Mouse (Mus musculus): ENCODE data around the gene Stac3. TPM values are rescaled to one million over a fixed set of nuclear protein-coding genes. Genes with fewer than 3 reads are reported as not detected.

The Stac3 gene
- total RNA-seq, 2 experiments from 2014 or later, result 3.5 to 5.3 TPM

Other genes with a start within 250 kb of the Stac3 start
- 100 to 1,000 TPM; 360 to 377 TPM for gene Kif5a, start 238.3 kb upstream of the Stac3 start, total RNA-seq (2021)
- 100 to 1,000 TPM; 312 to 315 TPM for gene Dctn2, start 235.3 kb upstream of the Stac3 start, total RNA-seq (2021)
- 10 to 100 TPM; 44.8 to 58.7 TPM for gene Mbd6, start 212.7 kb upstream of the Stac3 start, total RNA-seq (2021)
- 10 to 100 TPM; 53.9 to 57.7 TPM for gene Mars, start 189.9 kb upstream of the Stac3 start, total RNA-seq (2021)
- gene Arhgap9, start 179.7 kb upstream of the Stac3 start, total RNA-seq (2021), result 1 to 10 TPM; 1.1 to 1.2 TPM
- 1 to 10 TPM; 1.7 to 3.1 TPM for gene Gli1, start 159.7 kb upstream of the Stac3 start, total RNA-seq (2021)
- gene Inhbe, start 147.3 kb upstream of the Stac3 start, total RNA-seq (2021), result not detected
- not detected for gene Inhbc, start 131.3 kb upstream of the Stac3 start, total RNA-seq (2021)
- gene R3hdm2, start 121.4 kb upstream of the Stac3 start, total RNA-seq (2021), result 100 to 1,000 TPM; 174 to 178 TPM
- gene Ndufa4l2, start 13.3 kb downstream of the Stac3 start, total RNA-seq (2021), result 1 to 10 TPM; 6.8 to 7.9 TPM
- 10 to 100 TPM; 36.2 to 36.3 TPM for gene Shmt2, start 20.8 kb downstream of the Stac3 start, total RNA-seq (2021)
- 1 to 10 TPM; 5.2 to 6.5 TPM for gene Nxph4, start 32.9 kb downstream of the Stac3 start, total RNA-seq (2021)
- 100 to 1,000 TPM; 263 to 291 TPM for gene Lrp1, start 119.5 kb downstream of the Stac3 start, total RNA-seq (2021)
- gene Stat6, start 141.3 kb downstream of the Stac3 start, total RNA-seq (2021), result 1 to 10 TPM; 6.9 to 7.1 TPM
- gene Nemp1, start 165.2 kb downstream of the Stac3 start, total RNA-seq (2021), result 1 to 10 TPM; 4.0 to 5.5 TPM
- 10 to 100 TPM; 32.3 to 36.2 TPM for gene Nab2, start 166.9 kb downstream of the Stac3 start, total RNA-seq (2021)
- gene Myo1a, start 203.5 kb downstream of the Stac3 start, total RNA-seq (2021), result under 1 TPM; 0.55 to 0.98 TPM
- gene Tac2, start 222.8 kb downstream of the Stac3 start, total RNA-seq (2021), result 1 to 10 TPM; 5.7 to 6.9 TPM
- 10 to 100 TPM; 10.4 to 10.7 TPM for gene Zbtb39, start 237.9 kb downstream of the Stac3 start, total RNA-seq (2021)

Measured in layer of hippocampus, postnatal 10 days (tissue).